Mouse (Mus musculus): Measurements from ENCODE around the gene Pycr1. TPM values are rescaled to one million over a fixed set of nuclear protein-coding genes. Genes with fewer than 3 reads are reported as not detected.
"Not testable (repeated sequence)": the region's sequence is repeated elsewhere in the genome, so short reads cannot be mapped to it uniquely, and the experiment has no call there.

Gene Pycr1
- total RNA-seq, 1 experiment, result 19.0 TPM

DNA sequence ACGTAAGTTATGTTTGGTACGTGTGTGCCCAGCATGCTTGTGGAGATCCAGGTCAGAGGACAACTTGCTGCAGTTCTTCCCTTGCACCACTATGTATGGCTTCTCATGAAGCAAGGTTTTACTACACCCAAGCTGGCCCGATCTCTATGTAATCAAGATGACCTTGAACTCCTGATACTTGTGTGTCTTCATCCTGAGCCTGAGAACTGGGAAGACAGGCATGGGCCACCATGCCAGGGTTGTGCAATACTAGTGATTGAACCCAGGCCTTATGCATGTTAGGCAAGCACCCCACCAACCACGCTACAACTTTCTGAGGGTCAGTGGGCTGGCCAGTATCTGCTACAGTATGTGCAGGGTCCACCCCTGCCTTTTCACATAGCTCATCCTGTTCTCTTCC is 33.4 kb upstream of the Pycr1 start:
- H3K9ac ChIP-seq (ENCODE audit: insufficient read depth, low read depth, low read length, poor library complexity, severe bottlenecking), result no peak overlapping the region
- DNase-seq (ENCODE audit: low read depth, low spot score), result no peak
- no peak overlapping the region for H3K27ac ChIP-seq (ENCODE audit: insufficient read depth, low read depth, low read length, poor library complexity, severe bottlenecking)
- TF ChIP-seq ZNF384 (IDR thresholded peaks at IDR 0.05; ENCODE audit: low read depth, low read length) (no peak), ZC3H11A (IDR thresholded peaks at IDR 0.05; ENCODE audit: borderline replicate concordance, low read depth, low read length) (no peak), HCFC1 (IDR thresholded peaks at IDR 0.05; ENCODE audit: borderline replicate concordance, insufficient read depth, low read length) (no peak), CHD2 (IDR thresholded peaks at IDR 0.05; ENCODE audit: low read depth, low read length) (no peak), MAFK (IDR thresholded peaks at IDR 0.05; ENCODE audit: insufficient read depth, low read depth, low read length) (no peak)
- H3K4me1 ChIP-seq (ENCODE audit: control insufficient read depth in 2 of 2, insufficient read depth in 2 of 2, low read length in 2 of 2, poor library complexity in 1 of 2), result peaks cover 0 to 4% of the 10 kb centered on the region in 2 experiments; a peak in 3 of 4 replicates
- H3K9me3 ChIP-seq (ENCODE audit: control insufficient read depth, insufficient read depth, low read depth, low read length), result no peaks in the 10 kb centered on the region
- no peak overlapping the region for H3K4me3 ChIP-seq (ENCODE audit: insufficient read depth in 1 of 2, low read depth in 1 of 2, low read length in 2 of 2, poor library complexity in 1 of 2, severe bottlenecking in 1 of 2)
- in situ Hi-C loops (cut with MboI; ENCODE audit: low sequenced_read_pairs in 2 of 2, unreplicated experiment in 2 of 2), result no loop called here
- peaks cover 44% of the 10 kb centered on the region for H3K36me3 ChIP-seq (ENCODE audit: control insufficient read depth, insufficient read depth, low read length, poor library complexity, severe bottlenecking)

DNA sequence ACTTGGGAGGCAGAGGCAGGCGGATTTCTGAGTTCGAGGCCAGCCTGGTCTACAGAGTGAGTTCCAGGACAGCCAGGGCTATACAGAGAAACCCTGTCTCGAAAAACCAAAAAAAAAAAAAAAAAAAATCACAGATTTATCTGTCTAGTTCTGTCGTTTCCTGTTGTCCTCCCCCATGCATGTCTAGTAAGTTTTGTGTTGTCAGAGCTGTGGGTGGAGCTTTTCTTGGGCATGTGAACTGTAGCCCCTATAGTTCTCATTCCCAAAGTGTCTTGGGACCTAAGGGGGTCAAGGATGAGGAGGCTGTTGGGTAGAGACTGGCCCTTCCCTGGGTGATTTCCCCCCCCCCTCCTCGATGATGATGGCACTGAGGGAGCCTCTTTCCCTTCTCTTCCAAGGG is 32.3 kb upstream of the Pycr1 start:
- in situ Hi-C loops (cut with MboI; ENCODE audit: low sequenced_read_pairs in 2 of 2, unreplicated experiment in 2 of 2); H3K27ac ChIP-seq (ENCODE audit: insufficient read depth, low read depth, low read length, poor library complexity, severe bottlenecking); H3K9me3 ChIP-seq (ENCODE audit: control insufficient read depth, insufficient read depth, low read depth, low read length); H3K9ac ChIP-seq (ENCODE audit: insufficient read depth, low read depth, low read length, poor library complexity, severe bottlenecking); H3K4me3 ChIP-seq (ENCODE audit: insufficient read depth in 1 of 2, low read depth in 1 of 2, low read length in 2 of 2, poor library complexity in 1 of 2, severe bottlenecking in 1 of 2); DNase-seq (ENCODE audit: low read depth, low spot score); H3K4me1 ChIP-seq (ENCODE audit: control insufficient read depth in 2 of 2, insufficient read depth in 2 of 2, low read length in 2 of 2, poor library complexity in 1 of 2): not testable (repeated sequence)
- peaks cover 40% of the 10 kb centered on the region for H3K36me3 ChIP-seq (ENCODE audit: control insufficient read depth, insufficient read depth, low read length, poor library complexity, severe bottlenecking)

DNA sequence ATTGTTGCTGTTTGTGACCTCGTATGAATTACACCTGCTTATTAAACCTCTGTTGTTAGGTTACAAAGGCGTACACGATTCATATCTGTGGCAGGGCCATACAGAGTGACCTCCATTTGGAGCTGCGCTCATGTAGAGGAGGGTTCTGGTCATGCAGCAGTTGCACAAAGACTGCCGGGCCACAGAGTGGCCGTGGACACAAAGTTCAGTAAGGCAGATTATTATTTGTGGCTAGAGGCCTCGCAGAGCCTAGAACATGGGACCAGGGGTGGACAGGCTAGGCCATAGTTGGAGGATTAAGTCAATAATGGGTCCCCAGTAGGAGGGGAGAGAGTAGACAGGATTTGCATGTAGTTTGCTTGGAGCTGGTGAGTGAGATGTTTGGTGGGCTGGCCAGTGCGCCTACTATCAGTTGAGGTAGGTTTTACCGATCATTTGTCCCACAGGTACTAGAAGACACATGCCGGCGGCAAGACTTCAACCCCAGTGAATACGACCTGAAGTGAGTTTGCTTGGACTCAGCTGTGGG is 30.1 kb upstream of the Pycr1 start:
- H3K4me1 ChIP-seq (ENCODE audit: control insufficient read depth in 2 of 2, insufficient read depth in 2 of 2, low read length in 2 of 2, poor library complexity in 1 of 2), result peaks cover 0 to 7% of the 10 kb centered on the region in 2 experiments; a peak in 3 of 4 replicates
- TF ChIP-seq ZC3H11A (IDR thresholded peaks at IDR 0.05; ENCODE audit: borderline replicate concordance, low read depth, low read length) (no peak), HCFC1 (IDR thresholded peaks at IDR 0.05; ENCODE audit: borderline replicate concordance, insufficient read depth, low read length) (no peak), MAFK (IDR thresholded peaks at IDR 0.05; ENCODE audit: insufficient read depth, low read depth, low read length) (peak; percentile 13; the same call in 1 of the 2 replicates)
- peak overlapping the region; percentile 73 to 87 for H3K4me3 ChIP-seq (ENCODE audit: insufficient read depth in 1 of 2, low read depth in 1 of 2, low read length in 2 of 2, poor library complexity in 1 of 2, severe bottlenecking in 1 of 2)
- peak overlapping the region; percentile 85 for H3K27ac ChIP-seq (ENCODE audit: insufficient read depth, low read depth, low read length, poor library complexity, severe bottlenecking)
- H3K9me3 ChIP-seq (ENCODE audit: control insufficient read depth, insufficient read depth, low read depth, low read length), result no peaks in the 10 kb centered on the region
- no peak for DNase-seq (ENCODE audit: low read depth, low spot score)
- H3K9ac ChIP-seq (ENCODE audit: insufficient read depth, low read depth, low read length, poor library complexity, severe bottlenecking), result peak overlapping the region; percentile 84
- in situ Hi-C loops (cut with MboI; ENCODE audit: low sequenced_read_pairs in 2 of 2, unreplicated experiment in 2 of 2), result no loop called here
- peaks cover 22% of the 10 kb centered on the region; the same call in 1 of the 2 replicates for H3K36me3 ChIP-seq (ENCODE audit: control insufficient read depth, insufficient read depth, low read length, poor library complexity, severe bottlenecking)

DNA sequence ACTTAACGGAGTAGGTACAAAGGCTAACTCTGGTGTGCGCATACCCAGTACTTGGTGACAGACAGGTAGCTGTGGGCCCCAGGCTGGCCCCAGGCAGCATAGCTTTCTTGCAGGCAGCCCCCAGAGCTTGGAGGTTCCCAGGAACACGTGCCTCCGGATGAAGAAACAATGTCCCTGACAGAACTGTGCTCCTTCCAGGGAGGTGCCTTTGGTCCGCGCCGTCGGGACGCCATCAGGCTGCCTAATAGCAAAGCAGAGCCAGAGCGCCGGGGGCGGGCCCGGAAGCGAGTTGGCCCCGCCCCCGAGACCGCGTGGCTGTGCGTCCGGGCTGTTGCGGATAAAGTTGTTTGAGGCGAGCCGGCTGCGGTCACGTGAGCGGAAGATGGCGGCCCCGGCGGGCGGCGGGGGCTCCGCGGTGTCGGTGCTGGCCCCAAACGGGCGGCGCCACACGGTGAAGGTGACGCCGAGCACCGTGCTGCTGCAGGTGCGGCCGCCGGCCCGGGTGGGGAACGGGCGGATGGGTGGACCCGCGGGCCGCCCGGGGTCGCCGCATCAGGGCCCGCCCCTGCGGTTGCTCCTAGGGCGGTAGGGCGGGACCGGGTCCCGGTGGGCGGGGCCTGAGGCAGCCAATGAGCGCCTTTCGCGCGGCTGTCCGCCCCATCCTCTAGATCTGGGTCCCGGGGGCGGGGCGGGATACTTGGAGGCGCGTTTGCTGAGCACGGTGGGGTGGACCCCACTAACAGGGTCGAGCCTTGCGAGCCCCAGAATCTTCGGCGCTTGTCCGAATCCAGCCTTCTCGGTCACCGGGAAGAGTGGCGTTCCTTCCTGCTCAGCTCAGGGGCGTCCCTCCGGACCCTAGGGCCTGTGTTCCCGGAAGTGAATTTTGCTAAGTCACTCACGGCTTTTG is 29.4 kb upstream of the Pycr1 start, which contains the start of gene Aspscr1:
Aspscr1 (plus strand) TSS at position 287 of the 907 bp plus-strand sequence.
- peak within 1 kb of the TSS; percentile 96 for H3K27ac ChIP-seq (ENCODE audit: insufficient read depth, low read depth, low read length, poor library complexity, severe bottlenecking)
- TF ChIP-seq ZC3H11A (IDR thresholded peaks at IDR 0.05; ENCODE audit: borderline replicate concordance, low read depth, low read length) (no peak), CHD2 (IDR thresholded peaks at IDR 0.05; ENCODE audit: low read depth, low read length) (no peak), MAFK (IDR thresholded peaks at IDR 0.05; ENCODE audit: insufficient read depth, low read depth, low read length) (peak; percentile 75; the same call in 1 of the 2 replicates), ZNF384 (IDR thresholded peaks at IDR 0.05; ENCODE audit: low read depth, low read length) (peak; percentile 44; the same call in 1 of the 2 replicates), HCFC1 (IDR thresholded peaks at IDR 0.05; ENCODE audit: borderline replicate concordance, insufficient read depth, low read length) (peak; percentile 75)
- peaks cover 15% of the 10 kb centered on the region; the same call in 1 of the 2 replicates for H3K36me3 ChIP-seq (ENCODE audit: control insufficient read depth, insufficient read depth, low read length, poor library complexity, severe bottlenecking)
- peak; percentile 95 for DNase-seq (ENCODE audit: low read depth, low spot score)
- H3K4me3 ChIP-seq (ENCODE audit: insufficient read depth in 1 of 2, low read depth in 1 of 2, low read length in 2 of 2, poor library complexity in 1 of 2, severe bottlenecking in 1 of 2), result peak within 1 kb of the TSS; percentile 73 to 87
- peaks cover 0 to 6% of the 10 kb centered on the region in 2 experiments; a peak in 3 of 4 replicates for H3K4me1 ChIP-seq (ENCODE audit: control insufficient read depth in 2 of 2, insufficient read depth in 2 of 2, low read length in 2 of 2, poor library complexity in 1 of 2)
- peak within 1 kb of the TSS; percentile 96 for H3K9ac ChIP-seq (ENCODE audit: insufficient read depth, low read depth, low read length, poor library complexity, severe bottlenecking)
- no peaks in the 10 kb centered on the region for H3K9me3 ChIP-seq (ENCODE audit: control insufficient read depth, insufficient read depth, low read depth, low read length)
- in situ Hi-C loops (cut with MboI; ENCODE audit: low sequenced_read_pairs in 2 of 2, unreplicated experiment in 2 of 2), result no loop called here

Measured in ES-E14 (cell line).